Mouse (Mus musculus): ENCODE measurements around the gene Lrpprc.

DNA sequence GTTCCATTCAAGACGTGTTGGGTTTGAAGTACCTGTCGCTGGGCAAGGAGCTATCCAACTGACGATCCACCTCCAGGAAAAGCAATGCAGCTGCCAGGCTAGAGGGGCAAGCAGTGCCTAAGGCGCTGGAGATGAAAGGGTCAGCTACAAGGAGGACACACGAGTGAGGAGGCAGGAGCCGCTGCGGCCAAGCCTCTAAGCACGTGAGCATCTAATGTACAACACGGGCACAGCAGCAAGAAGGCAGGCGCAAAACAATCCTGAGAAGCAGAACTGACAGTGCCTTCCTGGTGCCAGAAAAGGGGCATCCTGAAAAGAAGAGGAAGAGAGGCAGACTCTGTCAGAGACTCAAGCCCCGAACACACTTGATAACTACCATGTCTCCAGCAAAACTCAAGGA, 3.1 kb downstream of the Lrpprc start:
- TF ChIP-seq CTCF (IDR thresholded peaks at IDR 0.05; ENCODE audit: extremely low read depth, insufficient read depth, low read length) (no peak), POLR2A (IDR thresholded peaks at IDR 0.05; ENCODE audit: extremely low read depth, insufficient read depth, low read length) (no peak)
